Mouse (Mus musculus) liver, postnatal 0 days (tissue): Measurements from ENCODE around the gene Atl1. TPM values are rescaled to one million over a fixed set of nuclear protein-coding genes. Genes with fewer than 3 reads are reported as not detected.
A peak's percentile ranks its signal among the peaks of the same experiment; 100 is the strongest.

Experiments
- ATAC-seq: fragments of 200-750 bp; cut with Nextera tagmentation; 2 replicates; pipeline ENCODE4 v1.8.0; 2017; ENCODE audit warnings: mild to moderate bottlenecking, moderate library complexity
- DNase-seq: peaks from one replicate; pipeline ENCODE4 v3.0.0-alpha.2; 2016
- H3K27ac ChIP-seq: fragments of 300-500 bp; sonication (generic); 2 replicates; pipeline ENCODE4 v1.5.1; 2014; ENCODE audit warnings: antibody characterized with exemption, moderate library complexity, mild to moderate bottlenecking, low read depth
- H3K27me3 ChIP-seq: fragments of 300-500 bp; sonication (generic); 2 replicates; pipeline ENCODE4 v1.6.1; 2014; ENCODE audit warnings: low read length, control low read depth, mixed read lengths; ENCODE audit not compliant: insufficient read depth
- H3K36me3 ChIP-seq: fragments of 300-500 bp; sonication (generic); replicated peaks from 2 replicates; pipeline ENCODE4 v1.6.1; 2014; ENCODE audit warnings: mild to moderate bottlenecking, control low read depth, low read length, moderate library complexity, mixed read lengths; ENCODE audit not compliant: insufficient read depth
- H3K4me1 ChIP-seq: fragments of 300-500 bp; sonication (generic); 2 replicates; pipeline ENCODE4 v1.6.1; 2014; ENCODE audit warnings: antibody characterized with exemption, mild to moderate bottlenecking, control low read depth; ENCODE audit not compliant: insufficient read depth
- H3K4me2 ChIP-seq: fragments of 300-500 bp; sonication (generic); 2 replicates; pipeline ENCODE4 v1.6.1; 2014; ENCODE audit warnings: low read depth, mild to moderate bottlenecking, low read length, moderate library complexity, mixed read lengths
- H3K4me3 ChIP-seq: fragments of 300-500 bp; sonication (generic); 2 replicates; pipeline ENCODE4 v1.5.1; 2014; ENCODE audit warnings: low read depth, low read length
- H3K9ac ChIP-seq: fragments of 300-500 bp; sonication (generic); replicated peaks from 2 replicates; pipeline ENCODE4 v1.6.1; 2014; ENCODE audit warnings: mild to moderate bottlenecking, moderate library complexity
- H3K9me3 ChIP-seq: fragments of 300-500 bp; sonication (generic); 2 replicates; pipeline ENCODE4 v1.6.1; 2016; ENCODE audit warnings: mild to moderate bottlenecking, control low read depth, low read length, mixed read lengths
- CTCF ChIP-seq: sonication (generic); IDR thresholded peaks from 2 replicates; pipeline ENCODE4 v1.5.1; 2016; ENCODE audit warnings: antibody characterized with exemption, low read depth
- EP300 ChIP-seq: IDR thresholded peaks from 2 replicates; pipeline ENCODE4 v1.6.1; 2016; ENCODE audit warnings: antibody characterized with exemption, low read depth, mild to moderate bottlenecking
- WGBS: fragments of 180-500 bp; shearing (Covaris S2); extraction: QIAGEN DNeasy Blood & Tissue Kit; methylation state at CpG from one replicate; pipeline ENCODE4 v1.1.7; 2014; ENCODE audit not compliant: insufficient replicate concordance; 5-methylcytosine and 5-hydroxymethylcytosine counted together
- polyA plus RNA-seq: library from polyadenylated mRNA; unstranded; fragments of >200 nt; fragmentation: Nextera tagmentation; extraction: Ambion mirVana; gene quantifications from 2 replicates; pipeline ENCODE4 v1.2.1, GENCODE M21; 2015

Gene Atl1
- polyA plus RNA-seq, 1 experiment from 2014 or later = 1.0 TPM

DNA sequence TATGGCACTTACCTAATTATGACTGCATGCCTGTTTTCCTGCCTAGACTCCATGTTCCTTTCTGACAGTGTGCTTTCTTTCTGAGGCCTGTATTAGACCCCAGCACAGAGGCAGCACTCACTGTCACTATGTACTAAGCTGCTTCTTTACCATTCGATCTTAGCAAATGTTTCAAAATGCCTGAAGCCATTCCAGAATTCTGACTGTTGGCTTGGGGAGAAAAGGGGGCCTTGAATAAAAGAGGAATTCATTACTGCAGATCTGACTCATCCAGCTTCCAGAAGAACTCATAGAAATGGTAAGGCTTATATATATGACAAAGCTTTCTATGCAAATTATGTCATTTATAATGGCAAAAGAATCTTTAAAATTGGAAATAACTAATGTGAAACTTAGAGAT lies 4.1 kb upstream of the Atl1 start:
- Histone ChIP-seq H3K27ac (no peak overlapping the region), H3K4me2 (no peak overlapping the region), H3K9me3 (no peaks in the 10 kb centered on the region), H3K9ac (0 out of 2 replicates have a peak overlapping the region, but pooled peaks have one; percentile 6), H3K4me1 (peaks cover 38% of the 10 kb centered on the region), H3K36me3 (peaks cover 5% of the 10 kb centered on the region; the same call in 1 of the 2 replicates), H3K27me3 (no peaks in the 10 kb centered on the region), H3K4me3 (no peak overlapping the region)
- 74% methylated on average over 1 of the region's 1 CpGs for WGBS
- ATAC-seq = no peak
- no peak for TF ChIP-seq CTCF
- TF ChIP-seq EP300 = no peak
- no peak for DNase-seq

DNA sequence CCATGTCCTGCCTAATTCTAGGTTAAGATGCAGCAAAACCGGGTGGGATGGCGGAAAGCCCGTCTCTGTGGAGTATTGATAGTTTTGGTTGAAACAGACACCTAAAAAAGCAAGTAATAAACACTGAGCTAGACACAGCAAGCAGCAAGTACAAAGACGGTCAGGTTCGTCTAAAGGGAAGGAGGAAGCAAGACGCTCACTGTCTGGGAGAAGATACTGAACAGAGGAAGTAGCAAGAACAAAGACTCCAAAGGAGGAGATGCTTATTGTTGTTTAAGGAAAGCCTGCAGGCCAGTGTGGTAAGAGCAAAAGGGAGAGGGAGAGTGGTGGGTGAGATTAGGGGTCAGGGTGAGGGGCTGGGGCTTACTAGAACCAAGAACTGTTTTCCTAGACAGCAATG lies 2.4 kb upstream of the Atl1 start:
- H3K4me1 ChIP-seq = peaks cover 36% of the 10 kb centered on the region
- H3K27ac ChIP-seq = no peak overlapping the region
- TF ChIP-seq CTCF = no peak
- TF ChIP-seq EP300 = no peak
- peak overlapping the region; percentile 82 for H3K4me3 ChIP-seq
- peaks cover 5% of the 10 kb centered on the region; the same call in 1 of the 2 replicates for H3K36me3 ChIP-seq
- ATAC-seq (no peak), DNase-seq (no peak)
- 54% methylated on average over 6 of the region's 6 CpGs for WGBS
- peak overlapping the region; percentile 91 for H3K4me2 ChIP-seq
- peak overlapping the region; percentile 95; the same call in 1 of the 2 replicates for H3K9ac ChIP-seq
- no peaks in the 10 kb centered on the region for H3K9me3 ChIP-seq
- no peaks in the 10 kb centered on the region for H3K27me3 ChIP-seq

DNA sequence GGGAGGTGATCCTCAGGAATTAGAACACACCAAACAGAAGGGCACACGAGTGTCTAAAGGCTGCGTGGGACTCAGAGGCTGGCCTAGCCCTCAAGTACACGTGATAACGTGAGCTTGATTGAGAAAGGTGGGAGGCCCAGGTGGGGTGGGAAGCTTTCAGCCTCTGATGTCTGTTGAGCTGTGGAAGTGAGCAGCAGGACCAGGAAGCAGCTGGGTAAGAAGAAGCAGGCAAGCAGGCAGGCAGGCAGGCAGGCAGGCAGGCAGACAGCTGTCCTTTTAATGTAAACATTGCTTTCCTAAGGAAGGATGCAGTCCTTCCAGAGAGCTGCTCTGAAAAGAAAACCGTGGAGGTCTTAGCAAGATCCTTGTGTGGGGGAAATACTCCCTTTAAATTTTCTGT lies 1.9 kb upstream of the Atl1 start:
- Histone ChIP-seq H3K4me2 (peak overlapping the region; percentile 91), H3K9ac (peak overlapping the region; percentile 95), H3K4me3 (peak overlapping the region; percentile 82), H3K9me3 (no peaks in the 10 kb centered on the region), H3K36me3 (peaks cover 5% of the 10 kb centered on the region; the same call in 1 of the 2 replicates), H3K4me1 (peaks cover 36% of the 10 kb centered on the region), H3K27ac (no peak overlapping the region), H3K27me3 (no peaks in the 10 kb centered on the region)
- WGBS = 13% methylated on average over 5 of the region's 5 CpGs
- ATAC-seq = no peak
- DNase-seq = peak; percentile 40
- TF ChIP-seq CTCF (no peak), EP300 (no peak)

DNA sequence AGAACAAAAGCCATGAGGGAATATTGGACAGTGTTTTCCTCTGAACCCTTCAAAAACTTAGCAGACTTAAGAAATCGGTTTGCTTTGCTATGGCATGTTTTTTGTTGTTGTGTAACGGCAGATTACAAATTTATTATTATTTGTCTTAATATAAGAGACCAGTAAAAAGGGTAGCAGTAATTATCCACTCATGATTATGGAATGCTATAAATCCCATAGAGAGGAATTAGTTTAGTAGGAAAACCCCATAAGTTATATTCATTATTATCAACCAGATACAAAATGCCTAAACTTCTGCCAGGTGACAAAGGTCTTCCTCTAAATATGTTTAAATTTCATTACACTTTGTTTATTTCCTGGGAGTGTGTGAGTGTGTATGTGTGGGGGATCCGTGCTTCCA lies 693 bp upstream of the Atl1 start:
- ATAC-seq (no peak), DNase-seq (no peak)
- Histone ChIP-seq H3K4me2 (peak overlapping the region; percentile 91), H3K27ac (peak overlapping the region; percentile 94), H3K4me1 (peaks cover 36% of the 10 kb centered on the region), H3K4me3 (peak overlapping the region; percentile 82), H3K27me3 (no peaks in the 10 kb centered on the region), H3K9ac (peak overlapping the region; percentile 95), H3K9me3 (no peaks in the 10 kb centered on the region), H3K36me3 (peaks cover 5% of the 10 kb centered on the region; the same call in 1 of the 2 replicates)
- 56% methylated on average over 3 of the region's 3 CpGs for WGBS
- TF ChIP-seq CTCF = no peak
- no peak for TF ChIP-seq EP300

DNA sequence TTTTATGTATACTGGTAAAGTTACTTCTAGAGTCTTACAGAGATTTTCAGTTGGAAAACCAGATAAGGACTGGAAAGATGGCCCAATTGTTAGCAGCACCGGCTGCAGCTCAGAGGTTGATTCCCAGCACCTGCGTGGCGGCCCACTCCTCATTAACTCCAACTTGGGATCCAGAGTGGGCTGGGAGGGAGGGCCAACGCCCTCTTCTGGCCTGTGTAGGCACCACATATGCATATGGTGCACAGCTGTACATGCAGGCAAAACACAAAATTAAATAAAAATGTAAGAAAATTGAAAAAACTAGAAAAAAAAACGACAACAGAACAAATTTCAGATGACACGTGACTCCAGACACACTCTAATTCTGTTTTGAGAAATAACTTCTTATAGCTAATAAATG lies 1.5 kb downstream of the Atl1 start:
- ATAC-seq (no peak), DNase-seq (no peak)
- 61% methylated on average over 6 of the region's 6 CpGs for WGBS
- Histone ChIP-seq H3K9ac (no peak overlapping the region), H3K4me2 (peak overlapping the region; percentile 91; the same call in 1 of the 2 replicates), H3K9me3 (no peaks in the 10 kb centered on the region), H3K36me3 (0 out of 2 replicates have a peak, but pooled peaks cover 5% of the 10 kb centered on the region), H3K27me3 (no peaks in the 10 kb centered on the region), H3K4me1 (peaks cover 21% of the 10 kb centered on the region), H3K27ac (no peak overlapping the region), H3K4me3 (no peak overlapping the region)
- TF ChIP-seq EP300 (no peak), CTCF (peak; percentile 42)

DNA sequence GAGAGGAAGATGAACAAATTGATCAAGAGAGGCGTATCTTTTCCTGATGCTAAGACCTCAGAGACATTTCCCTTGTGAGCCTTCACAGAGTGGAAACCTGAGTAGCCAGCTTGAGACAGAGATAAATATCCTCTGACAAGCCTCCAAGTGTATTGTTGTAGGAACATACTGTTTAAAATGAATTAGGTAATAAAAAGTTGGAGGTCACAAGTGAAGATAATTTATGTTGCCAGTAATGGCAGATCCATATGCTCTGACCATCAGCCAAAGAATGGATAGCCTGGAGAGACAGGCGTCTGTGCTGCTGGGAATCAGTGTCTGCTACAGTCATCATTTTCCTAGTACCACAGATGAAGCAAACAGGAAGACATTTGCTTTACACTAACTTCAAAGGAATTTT lies 2.6 kb downstream of the Atl1 start:
- ATAC-seq = no peak
- Histone ChIP-seq H3K27me3 (no peaks in the 10 kb centered on the region), H3K27ac (no peak overlapping the region), H3K36me3 (0 out of 2 replicates have a peak, but pooled peaks cover 2% of the 10 kb centered on the region), H3K4me1 (peaks cover 13% of the 10 kb centered on the region), H3K9ac (no peak overlapping the region), H3K9me3 (no peaks in the 10 kb centered on the region), H3K4me2 (no peak overlapping the region), H3K4me3 (no peak overlapping the region)
- WGBS = 78% methylated on average over 2 of the region's 2 CpGs
- DNase-seq = no peak
- TF ChIP-seq CTCF = no peak
